Mouse (Mus musculus) urinary bladder, postnatal 25 days (tissue): ENCODE measurements around the gene Il27ra.
A peak's percentile ranks its signal among the peaks of the same experiment; 100 is the strongest.
"Not testable (repeated sequence)": the region's sequence is repeated elsewhere in the genome, so short reads cannot be mapped to it uniquely, and the experiment has no call there.

Source experiments
- DNase-seq: peaks from one replicate; pipeline ENCODE4 v3.0.0; 2022; ENCODE audit warnings: low spot score

The Il27ra gene

DNA sequence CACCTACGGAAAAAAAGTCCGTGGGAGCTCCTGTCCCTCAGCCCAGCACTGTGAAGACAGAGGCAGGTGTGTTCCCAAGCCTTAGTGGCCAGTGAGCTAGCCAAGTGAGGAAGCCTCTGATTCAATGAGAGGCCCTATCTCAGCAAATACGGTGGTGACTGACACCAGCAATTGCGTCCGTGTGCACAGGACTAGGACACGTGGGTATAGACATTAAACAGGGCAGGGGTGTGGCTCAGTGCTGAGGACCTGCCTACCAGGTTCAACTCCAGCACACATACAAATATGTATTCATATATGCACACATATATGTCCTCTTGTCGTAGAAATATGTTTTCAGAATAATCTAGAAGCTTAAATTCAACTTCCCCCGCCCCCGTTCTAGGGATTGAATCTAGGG lies 22.7 kb downstream of the Il27ra start:
- no peak for DNase-seq

DNA sequence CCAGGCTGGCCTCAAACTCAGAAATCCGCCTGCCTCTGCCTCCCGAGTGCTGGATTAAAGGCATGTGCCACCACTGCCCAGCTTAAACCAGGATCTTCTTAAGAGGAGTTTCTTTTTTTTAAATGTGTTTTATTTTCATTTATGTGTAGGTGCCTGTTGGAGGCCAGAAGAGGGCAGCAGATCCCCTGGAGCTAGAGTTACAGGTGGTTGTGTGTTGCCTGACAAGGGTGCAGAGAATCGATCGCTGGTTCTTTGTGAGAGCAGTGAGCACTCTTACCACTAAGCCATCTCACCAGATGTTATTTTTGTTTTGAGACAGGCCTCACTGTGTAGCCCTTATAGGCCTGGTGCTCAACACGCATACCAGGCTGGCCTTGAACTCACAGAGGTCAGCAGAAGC lies 26.6 kb downstream of the Il27ra start:
- no peak for DNase-seq

DNA sequence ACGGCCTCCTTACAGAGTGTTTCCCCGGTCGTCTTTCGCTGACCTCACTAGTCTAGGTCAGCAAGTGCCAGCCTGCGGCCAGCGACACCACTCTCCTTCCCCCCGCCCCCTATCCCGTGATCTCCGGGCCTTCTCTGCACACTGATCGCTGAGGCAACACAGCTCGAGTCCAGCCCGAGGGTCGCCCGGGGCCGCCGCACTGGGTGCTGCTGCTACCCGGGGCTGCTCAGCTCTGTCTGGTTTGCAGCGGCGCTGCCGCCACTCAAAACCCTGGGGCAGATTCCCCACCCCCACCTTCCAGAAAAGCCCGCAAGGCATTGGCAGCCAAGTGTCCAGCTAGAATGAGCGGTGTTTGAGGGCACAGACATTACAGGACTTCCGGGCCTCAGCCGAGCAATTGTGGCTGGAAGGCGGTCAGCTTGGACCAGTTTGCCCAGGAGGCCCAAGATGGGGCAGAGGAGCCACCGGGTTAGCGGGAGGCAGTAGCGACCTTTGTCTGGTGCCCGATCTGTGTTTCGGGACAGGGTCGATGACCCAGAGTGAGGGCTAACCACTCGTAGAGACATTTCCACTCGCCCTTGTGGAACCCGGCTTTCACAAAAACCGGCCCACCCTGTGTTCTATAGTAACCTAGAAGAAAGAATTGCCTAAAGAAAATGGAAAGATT lies 29.8 kb downstream of the Il27ra start:
- DNase-seq, result no peak

DNA sequence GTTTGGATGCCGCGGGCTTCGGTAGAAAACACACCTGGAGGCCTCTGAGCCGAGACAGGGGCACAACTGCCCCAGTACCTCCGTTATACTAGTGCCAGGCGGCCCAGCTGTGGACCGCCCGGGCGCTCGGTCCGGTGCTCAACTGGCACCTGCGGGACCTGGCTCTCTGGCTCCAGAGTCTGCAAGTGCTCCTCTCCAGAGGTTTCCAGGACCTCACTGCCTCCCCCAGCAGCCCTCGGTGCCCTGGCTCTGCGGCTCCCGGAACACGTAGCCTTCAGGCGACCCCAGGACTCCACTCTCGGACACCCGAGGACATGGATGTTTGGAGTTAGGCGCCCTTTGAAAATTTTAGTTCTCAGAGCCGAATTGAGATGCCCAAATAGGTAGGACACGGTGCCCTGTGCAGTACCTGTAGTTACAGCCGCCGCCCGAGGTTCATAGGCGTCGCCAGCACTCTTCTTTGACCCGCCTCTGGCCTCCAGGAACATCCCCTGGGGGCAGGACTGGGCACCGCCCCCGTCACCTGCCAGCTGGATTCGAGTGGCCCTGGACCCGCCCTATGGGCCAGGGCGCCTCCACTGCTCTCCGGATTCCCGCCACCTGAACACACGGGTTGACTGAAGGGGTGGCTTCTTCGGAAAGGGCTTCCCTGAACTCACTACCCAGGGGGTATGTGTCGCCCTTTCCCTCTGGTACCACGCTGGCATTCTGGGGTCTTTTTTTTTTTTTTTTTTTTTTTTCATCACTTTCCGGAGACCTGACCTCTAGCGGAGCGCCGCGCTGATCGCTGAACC lies 30.5 kb downstream of the Il27ra start, which contains the start of gene 2210011C24Rik:
2210011C24Rik (minus strand) TSS at position 467 of the 794 bp plus-strand sequence.
- no peak for DNase-seq

DNA sequence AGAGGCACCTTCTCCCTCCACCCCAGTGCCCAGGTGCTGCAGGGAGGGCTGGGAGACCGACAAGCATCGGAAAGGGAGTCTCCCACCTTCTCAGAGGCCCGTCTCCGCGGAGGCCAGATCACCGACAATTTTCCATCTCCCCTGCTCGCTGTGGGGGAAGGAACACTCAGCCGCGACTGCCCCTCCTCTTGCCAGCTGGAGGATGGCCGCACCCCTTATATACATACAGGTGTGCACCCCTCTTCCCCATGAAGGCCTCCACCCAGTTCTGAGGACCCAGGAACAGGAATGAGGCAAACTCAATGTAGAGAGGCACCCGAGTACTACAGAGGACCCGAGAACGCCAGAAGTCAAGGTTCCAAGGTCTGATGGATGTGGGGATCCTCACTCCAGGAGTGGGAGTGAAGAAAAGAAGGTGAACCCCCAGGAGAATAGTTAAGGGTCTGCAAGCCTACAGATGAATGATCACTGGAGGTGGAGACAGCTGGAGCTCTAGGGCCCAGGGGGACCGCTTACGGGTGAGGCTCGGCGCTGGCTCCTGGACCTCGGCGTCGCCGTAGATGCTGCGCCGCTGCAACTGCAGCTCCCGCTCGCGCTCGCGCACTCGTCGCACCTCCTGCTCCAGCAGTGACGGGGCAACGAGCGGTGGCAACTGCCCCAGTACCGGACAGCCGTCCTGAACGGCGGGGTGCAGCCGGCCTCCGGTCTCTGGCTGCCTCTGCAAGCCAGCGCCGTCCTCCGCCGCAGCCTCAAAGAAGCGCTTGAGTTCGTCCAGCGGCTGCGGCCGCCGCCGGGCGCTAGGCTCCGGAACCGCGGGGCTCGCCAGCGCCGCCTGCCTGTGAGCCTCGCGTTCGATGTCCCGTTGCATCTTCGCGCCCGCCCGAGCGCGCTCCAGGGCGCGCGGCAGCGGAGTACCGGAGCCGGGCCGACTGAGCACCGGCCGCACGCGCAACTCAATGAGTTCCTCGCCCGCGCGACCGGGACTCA lies 31.5 kb downstream of the Il27ra start:
- DNase-seq, result peak; percentile 77

DNA sequence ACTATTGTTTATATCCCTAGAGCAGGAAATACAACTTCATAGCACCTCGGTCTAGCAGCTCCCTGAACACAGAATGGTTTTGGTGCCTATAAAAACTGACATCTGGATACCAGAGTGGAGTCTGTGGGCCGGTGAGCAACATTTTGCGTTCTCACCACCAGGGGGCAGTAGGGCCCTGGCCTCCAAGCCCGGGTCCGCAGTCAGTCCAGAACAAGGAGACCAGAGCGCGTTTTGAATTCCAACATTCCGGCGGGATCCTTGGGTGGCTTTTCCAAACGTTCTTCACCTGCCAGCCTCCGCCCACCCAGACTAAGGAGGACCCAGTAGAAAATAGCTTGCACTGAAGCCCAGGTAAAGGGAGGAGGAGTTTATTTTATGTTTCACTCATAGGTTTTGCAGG lies 32.5 kb downstream of the Il27ra start:
- DNase-seq, result peak; percentile 89

DNA sequence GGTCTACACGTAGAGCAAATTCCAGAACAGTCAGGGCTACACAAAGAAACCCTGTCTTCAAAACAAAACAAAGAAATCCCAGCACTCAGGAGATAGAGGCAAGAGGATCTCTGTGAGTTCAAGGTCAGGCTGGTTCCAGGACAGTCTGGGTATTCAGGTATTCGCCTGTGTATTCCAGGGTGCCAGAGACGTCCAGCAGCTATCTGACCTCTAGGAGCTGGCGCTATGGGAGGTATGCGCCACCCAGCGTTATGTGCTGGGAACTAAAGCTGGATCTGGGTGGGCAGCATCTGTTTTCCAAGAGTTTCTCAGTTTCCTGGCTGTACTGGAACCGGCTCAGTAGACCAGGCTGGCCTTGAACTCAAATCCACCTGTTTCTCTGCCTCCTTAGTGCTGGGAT lies 34.0 kb downstream of the Il27ra start:
- DNase-seq, result no peak

DNA sequence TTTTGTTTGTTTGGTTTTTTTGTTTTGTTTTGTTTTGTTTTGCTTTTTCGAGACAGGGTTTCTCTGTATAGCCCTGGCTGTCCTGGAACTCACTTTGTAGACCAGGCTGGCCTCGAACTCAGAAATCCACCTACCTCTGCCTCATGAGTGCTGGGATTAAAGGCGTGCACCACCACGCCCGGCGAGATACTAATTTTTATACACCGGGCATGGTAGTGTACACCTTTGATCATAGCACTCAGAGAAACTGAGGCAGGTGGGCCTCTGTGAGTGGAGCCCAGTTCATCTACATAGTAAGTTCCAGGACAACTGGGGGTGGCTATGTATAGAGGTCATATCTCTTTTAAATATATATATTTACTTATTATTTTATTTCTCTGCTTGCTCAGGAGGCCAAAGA lies 36.9 kb downstream of the Il27ra start:
- DNase-seq, result not testable (repeated sequence)

DNA sequence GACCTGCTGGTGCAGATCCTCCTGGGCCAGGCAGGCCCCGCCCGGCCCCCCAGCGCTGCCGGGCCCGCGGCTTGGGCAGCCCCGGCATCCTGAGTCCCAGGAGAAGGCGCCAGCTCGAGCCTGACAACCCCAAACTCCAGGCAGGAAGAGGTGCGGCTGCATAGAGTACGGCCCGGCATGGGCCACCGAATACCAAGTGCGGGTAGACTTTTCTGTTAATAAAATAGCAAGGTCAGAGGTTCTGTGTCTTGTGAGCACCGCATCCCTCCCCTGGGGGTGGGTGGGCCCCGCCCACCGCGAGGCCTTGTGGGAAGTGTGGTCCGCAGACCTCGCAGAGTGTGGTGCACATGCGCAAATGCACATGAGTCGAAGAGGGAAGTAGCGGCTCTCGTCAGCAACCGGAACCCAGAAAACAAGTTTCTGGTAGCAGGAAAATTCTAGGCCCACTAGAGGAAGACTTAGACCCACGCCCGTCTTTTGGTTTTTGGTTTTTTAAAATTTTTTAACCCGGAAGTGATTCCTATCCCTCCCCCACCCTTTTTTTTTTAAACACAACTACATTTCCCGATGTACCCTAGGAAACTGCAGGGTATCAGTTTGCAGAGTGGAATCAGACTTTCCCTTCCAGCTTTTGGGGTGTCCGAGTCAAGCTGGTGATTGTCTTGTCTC lies 37.7 kb downstream of the Il27ra start:
- peak; percentile 89 for DNase-seq

DNA sequence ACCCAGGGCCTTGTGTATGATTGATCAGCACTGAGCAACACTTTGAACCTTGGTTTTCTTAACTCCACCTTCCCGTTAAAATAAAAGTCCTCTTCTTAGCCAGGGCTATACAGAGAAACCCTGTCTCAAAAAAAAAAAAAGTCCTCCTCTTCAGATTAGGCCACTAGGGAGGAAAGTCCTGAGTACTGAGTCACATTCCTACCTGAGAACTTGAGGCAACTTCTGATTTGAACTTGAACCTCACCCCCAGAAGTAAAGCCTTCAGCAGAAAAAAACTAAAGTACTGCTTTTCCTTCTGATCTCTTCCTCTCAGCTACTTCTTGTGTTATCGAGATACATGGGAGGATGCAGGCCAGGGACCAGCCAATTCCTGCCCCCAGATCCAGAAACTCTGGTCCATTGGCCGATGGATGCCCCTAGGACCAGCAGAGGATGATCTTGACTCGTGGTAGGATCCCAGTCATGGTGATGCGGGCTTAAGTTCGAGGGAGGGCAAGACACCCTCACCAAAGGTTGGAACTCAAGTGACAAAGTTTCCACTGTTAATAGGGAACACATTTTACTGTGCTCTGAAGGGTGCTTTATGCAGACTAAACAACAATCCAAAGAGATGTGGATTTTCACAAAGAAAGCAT lies 38.7 kb downstream of the Il27ra start:
- no peak for DNase-seq

DNA sequence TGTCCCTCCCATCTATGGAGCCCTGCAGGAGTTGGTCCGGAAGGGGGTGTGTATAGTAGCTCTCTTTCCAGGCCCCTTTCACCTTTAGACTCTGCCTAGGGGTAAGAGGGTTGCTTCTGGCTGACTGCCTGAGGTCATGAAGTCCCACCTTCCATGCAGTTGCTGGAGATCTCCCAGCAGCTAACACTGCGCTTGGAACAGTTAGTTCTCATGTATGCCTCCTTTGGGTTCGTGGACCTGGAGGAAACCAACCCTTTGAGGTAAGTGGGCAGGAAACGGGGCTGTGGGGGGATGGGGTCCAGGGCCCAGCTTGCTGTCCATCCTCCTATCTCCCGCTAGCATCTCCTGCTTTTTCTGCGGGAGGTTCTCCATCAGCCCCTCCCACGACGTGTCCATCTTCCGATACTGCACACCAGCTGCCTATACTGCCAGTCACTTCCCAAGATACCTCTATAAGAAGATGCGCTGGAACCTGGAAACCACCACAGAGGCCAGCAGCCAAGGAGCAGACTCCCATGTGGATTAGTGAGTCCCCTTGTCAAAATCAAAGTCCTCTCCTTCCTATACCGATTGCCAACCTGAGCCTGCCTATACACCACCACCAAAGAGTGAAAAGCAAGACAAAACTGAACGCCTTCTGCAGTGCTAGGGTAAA lies 39.3 kb downstream of the Il27ra start:
- no peak for DNase-seq

DNA sequence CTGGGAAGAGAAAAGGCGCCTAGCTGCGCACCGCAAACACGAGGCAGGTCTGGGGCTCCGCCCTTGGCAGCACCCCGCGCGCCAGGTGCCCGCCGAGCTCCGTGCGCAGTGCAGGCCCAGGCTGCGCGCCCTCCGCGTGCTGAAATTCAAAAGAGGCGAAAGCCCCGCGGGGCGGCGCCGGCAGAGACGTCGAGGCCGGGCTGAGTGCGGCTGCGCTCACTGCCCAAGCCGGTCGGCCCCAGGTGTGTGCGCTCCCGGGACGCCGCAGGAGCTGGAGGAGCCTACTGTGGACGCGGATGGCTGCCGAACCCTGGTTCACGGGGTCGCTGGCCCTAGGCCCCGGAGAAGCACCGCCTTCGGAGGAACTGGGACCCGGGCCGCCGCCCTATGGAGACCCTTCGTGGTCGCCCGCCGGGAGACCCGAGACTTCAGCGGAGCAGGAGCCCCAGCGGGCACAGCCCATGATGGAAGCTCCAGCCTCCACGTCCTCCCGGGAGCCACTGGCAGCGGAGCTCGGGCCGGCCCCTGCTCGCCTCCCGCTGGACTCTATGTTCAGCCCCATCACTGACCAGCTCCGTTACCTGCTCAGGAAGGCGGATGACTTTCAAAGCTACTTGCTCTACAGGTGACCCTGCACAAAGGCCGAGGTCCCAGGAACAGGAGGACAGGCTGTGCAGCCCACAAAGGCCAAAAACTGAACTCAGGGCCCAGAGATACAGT lies 40.9 kb downstream of the Il27ra start, which contains the start of gene 1700067K01Rik:
1700067K01Rik (plus strand) TSS at position 222 of the 720 bp plus-strand sequence.
- no peak for DNase-seq

DNA sequence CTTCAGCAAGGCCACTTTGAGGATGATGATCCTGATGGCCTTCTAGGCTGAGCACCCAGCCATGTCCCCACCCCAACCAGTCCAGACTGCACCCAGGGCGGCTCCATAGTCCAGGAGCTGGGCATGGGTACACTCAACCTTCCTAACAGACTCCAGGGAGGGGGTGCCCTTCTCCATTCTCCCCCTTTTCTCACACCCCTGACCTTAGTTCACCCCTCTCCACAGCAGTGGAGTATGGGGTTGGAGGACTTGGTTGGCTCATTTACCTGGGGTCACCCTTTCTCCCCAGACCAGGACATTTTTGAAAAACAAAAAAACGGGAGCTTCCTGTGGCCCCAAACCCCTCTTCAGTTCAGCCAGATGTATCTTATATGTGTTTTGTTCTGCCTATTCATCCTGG lies 42.6 kb downstream of the Il27ra start:
- no peak for DNase-seq

DNA sequence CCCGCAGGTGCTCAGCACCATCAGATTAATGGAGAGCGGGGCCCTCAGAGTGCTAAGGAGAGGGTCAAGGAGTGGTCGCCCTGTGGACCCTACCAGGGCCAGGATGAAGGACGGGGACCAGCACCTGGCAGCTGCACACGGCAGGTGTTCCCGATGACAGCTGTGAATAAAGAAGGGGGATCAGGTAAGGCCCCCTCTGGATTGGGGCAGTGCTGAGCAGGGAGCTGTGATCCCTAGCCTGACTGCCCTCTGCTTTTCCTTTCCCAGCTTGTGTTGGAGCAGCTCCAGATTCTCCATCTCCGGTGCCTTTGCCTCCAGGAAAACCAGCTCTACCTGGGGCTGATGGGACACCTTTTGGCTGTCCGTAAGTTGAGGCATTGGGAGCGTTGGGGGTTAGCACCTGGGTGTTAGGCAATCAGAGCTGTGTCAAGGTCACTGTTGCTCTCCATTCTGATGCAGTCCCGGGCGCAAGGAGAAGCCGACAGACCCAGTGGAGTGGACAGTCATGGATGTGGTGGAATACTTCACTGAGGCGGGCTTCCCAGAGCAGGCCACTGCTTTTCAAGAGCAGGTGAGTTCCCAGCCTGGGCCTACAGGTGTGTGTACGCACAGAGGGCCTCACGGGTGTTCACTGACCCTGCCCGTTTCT lies 43.2 kb downstream of the Il27ra start:
- no peak for DNase-seq

DNA sequence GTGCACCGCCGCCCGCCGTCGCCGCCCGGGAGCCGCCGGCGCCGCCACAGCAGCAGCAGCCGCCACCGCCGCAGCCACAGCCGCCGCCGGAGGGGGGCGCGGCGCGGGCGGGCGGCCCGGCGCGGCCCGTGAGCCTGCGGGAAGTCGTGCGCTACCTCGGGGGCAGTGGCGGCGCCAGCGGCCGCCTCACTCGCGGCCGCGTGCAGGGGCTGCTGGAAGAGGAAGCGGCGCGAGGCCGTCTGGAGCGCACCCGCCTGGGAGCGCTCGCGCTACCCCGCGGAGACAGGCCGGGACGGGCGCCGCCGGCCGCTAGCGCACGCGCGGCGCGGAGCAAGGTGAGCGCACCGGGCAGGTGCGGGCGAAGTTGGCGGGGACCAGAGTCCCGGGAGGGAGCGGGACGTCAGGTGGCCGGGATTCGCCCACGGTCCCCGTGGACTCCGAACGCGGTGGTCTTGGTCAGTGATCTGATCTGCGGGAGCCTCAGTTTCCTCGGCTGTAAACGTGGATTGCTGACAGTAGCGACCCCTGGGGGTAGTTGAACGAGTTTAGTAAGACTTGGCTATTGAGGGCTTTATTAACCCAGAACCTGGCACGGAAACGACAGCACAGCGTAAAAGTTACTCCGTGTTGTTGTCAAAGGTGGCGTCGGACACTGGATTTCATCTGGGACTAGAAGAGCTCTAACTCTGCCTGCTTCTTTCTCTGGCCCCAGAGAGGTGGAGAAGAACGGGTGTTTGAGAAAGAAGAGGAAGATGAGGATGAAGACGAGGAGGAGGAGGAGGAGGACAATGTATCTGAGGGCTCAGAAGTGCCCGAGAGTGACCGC lies 43.9 kb downstream of the Il27ra start:
- peak; percentile 38 for DNase-seq

DNA sequence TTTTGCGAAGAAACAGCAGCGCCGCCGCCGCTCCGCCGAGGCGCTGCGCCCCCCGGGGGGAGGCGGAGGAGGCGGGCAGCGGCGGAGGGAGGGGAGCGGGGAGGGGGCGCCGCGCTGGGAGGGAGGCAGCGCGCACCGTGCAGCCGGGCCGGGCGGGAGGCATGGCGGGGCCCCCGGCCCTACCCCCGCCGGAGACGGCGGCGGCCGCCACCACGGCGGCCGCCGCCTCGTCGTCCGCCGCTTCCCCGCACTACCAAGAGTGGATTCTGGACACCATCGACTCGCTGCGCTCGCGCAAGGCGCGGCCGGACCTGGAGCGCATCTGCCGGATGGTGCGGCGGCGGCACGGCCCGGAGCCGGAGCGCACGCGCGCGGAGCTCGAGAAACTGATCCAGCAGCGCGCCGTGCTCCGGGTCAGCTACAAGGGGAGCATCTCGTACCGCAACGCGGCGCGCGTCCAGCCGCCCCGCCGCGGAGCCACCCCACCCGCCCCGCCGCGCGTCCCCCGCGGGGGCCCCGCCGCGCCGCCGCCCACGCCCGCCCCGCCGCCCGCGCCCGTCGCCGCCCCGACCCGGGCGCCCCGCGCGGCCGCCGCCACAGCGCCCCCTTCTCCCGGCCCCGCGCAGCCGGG lies 44.8 kb downstream of the Il27ra start, which contains the start of gene Samd1:
Samd1 (plus strand) TSS at position 162 of the 631 bp plus-strand sequence.
- DNase-seq, result peak; percentile 53

DNA sequence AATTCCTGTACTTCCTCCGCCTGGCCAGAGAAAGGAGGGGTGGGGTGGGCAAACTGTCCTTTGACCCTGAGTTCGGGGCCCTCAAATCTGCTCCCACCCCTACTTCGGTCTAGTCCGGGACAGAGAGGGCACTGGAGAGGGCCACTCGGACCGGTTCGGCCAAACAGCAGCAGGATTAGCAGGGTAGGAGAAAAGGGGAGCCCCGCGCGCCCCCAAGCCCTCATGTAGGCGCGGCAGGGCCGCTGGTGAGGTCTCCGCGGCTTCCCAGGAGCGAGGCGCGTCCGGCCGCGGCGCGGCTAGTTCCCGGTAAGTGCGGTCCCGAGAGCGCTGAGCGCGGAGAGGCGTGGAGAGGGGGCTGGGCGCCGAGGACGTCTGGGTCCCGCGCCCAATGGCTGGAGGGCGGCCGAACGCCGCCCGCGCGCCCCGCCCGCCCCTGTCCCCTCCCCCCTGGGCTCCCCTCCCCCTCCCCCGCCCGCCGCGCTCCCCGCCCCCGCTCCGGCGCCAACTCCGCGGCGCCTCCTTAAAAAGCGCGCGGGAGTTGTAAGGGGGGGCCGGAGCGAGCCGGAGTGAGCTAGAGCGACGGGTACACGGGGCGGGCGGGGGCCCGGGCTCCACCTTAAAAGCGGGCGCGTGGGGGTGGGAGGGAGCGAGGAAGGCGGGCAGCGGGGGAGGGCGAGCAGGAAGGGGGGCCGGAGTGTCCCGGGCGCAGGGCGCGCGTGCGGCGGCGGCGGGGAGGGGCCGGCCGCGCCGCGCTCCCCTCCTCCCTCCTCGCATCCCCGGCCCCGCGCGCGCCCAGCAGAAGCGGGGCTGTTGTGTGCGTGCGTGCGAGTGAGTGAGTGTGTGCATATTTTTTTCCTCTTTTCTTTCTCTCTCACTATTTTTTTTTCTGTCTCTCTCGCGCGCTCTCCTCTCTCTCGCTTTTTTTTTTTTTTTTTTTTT lies 45.6 kb downstream of the Il27ra start:
- peak; percentile 81 for DNase-seq
